Mouse (Mus musculus): ENCODE measurements around the gene Dlg2. TPM values are rescaled to one million over a fixed set of nuclear protein-coding genes. Genes with fewer than 3 reads are reported as not detected.

Dlg2 gene
- polyA plus RNA-seq, 1 experiment from 2014 or later: 7.2 TPM

GRCm38 (mm10) chr7:92164875-92165518 is 1688.5 kb downstream of the Dlg2 start:
- no peaks in the 10 kb centered on the region for H3K4me1 ChIP-seq
- no peaks in the 10 kb centered on the region for H3K36me3 ChIP-seq
- H3K4me2 ChIP-seq (replicated peaks): no peak overlapping the region
- H3K4me3 ChIP-seq (replicated peaks): no peak overlapping the region
- H3K27ac ChIP-seq (replicated peaks): no peak overlapping the region
- H3K9me3 ChIP-seq (replicated peaks): no peaks in the 10 kb centered on the region
- no peaks in the 10 kb centered on the region for H3K27me3 ChIP-seq
- WGBS: 75% methylated on average over 6 of the region's 6 CpGs
- no peak for ATAC-seq (ENCODE audit: insufficient number of reproducible peaks, low FRiP score, low TSS enrichment, low read depth)
- no peak overlapping the region for H3K9ac ChIP-seq

GRCm38 (mm10) chr7:92180029-92180428 is 1703.6 kb downstream of the Dlg2 start:
- peak overlapping the region; percentile 66 for H3K4me2 ChIP-seq (replicated peaks)
- no peaks in the 10 kb centered on the region for H3K27me3 ChIP-seq
- peak overlapping the region; percentile 25; the same call in 1 of the 2 replicates for H3K27ac ChIP-seq (replicated peaks)
- H3K4me1 ChIP-seq: peaks cover 19% of the 10 kb centered on the region
- no peaks in the 10 kb centered on the region for H3K36me3 ChIP-seq
- no peak for ATAC-seq (ENCODE audit: insufficient number of reproducible peaks, low FRiP score, low TSS enrichment, low read depth)
- H3K9ac ChIP-seq: 0 out of 2 replicates have a peak overlapping the region, but pooled peaks have one; percentile 0
- WGBS: 32% methylated on average over 5 of the region's 5 CpGs
- peak overlapping the region; percentile 46 for H3K4me3 ChIP-seq (replicated peaks)
- no peaks in the 10 kb centered on the region for H3K9me3 ChIP-seq (replicated peaks)

- H3K4me2 ChIP-seq (replicated peaks): peak overlapping the region; percentile 66
- ATAC-seq (ENCODE audit: insufficient number of reproducible peaks, low FRiP score, low TSS enrichment, low read depth): peak; percentile 71; the same call in 1 of the 2 replicates
- H3K36me3 ChIP-seq: no peaks in the 10 kb centered on the region
- 7% methylated on average over 29 of the region's 29 CpGs for WGBS
- H3K4me3 ChIP-seq (replicated peaks): peak overlapping the region; percentile 46
- H3K9me3 ChIP-seq (replicated peaks): no peaks in the 10 kb centered on the region
- H3K27me3 ChIP-seq: no peaks in the 10 kb centered on the region
- H3K27ac ChIP-seq (replicated peaks): peak overlapping the region; percentile 25
- H3K4me1 ChIP-seq: peaks cover 19% of the 10 kb centered on the region
- H3K9ac ChIP-seq: peak overlapping the region; percentile 0; the same call in 1 of the 2 replicates
Observed at GRCm38 (mm10) chr7:92180591-92181587, 1704.4 kb downstream of the Dlg2 start.

- Histone ChIP-seq H3K9me3 (replicated peaks) (no peaks in the 10 kb centered on the region), H3K27ac (replicated peaks) (peak overlapping the region; percentile 25; the same call in 1 of the 2 replicates), H3K4me2 (replicated peaks) (peak overlapping the region; percentile 66), H3K9ac (no peak overlapping the region), H3K4me3 (replicated peaks) (peak overlapping the region; percentile 46), H3K4me1 (peaks cover 22% of the 10 kb centered on the region), H3K27me3 (no peaks in the 10 kb centered on the region), H3K36me3 (no peaks in the 10 kb centered on the region)
- ATAC-seq (ENCODE audit: insufficient number of reproducible peaks, low FRiP score, low TSS enrichment, low read depth): no peak
- WGBS: 7% methylated on average over 10 of the region's 10 CpGs
Observed at GRCm38 (mm10) chr7:92181959-92182612, 1705.6 kb downstream of the Dlg2 start.

GRCm38 (mm10) chr7:92184371-92185059 is 1708.0 kb downstream of the Dlg2 start:
- Histone ChIP-seq H3K9ac (no peak overlapping the region), H3K9me3 (replicated peaks) (no peaks in the 10 kb centered on the region), H3K4me1 (peaks cover 24% of the 10 kb centered on the region), H3K4me3 (replicated peaks) (no peak overlapping the region), H3K27ac (replicated peaks) (no peak overlapping the region), H3K4me2 (replicated peaks) (no peak overlapping the region), H3K36me3 (no peaks in the 10 kb centered on the region), H3K27me3 (no peaks in the 10 kb centered on the region)
- ATAC-seq (ENCODE audit: insufficient number of reproducible peaks, low FRiP score, low TSS enrichment, low read depth): no peak
- 85% methylated on average over 7 of the region's 7 CpGs for WGBS

- ATAC-seq (ENCODE audit: insufficient number of reproducible peaks, low FRiP score, low TSS enrichment, low read depth): no peak
- WGBS: 56% methylated on average over 5 of the region's 5 CpGs
- Histone ChIP-seq H3K4me1 (peaks cover 16% of the 10 kb centered on the region), H3K27me3 (no peaks in the 10 kb centered on the region), H3K4me3 (replicated peaks) (no peak overlapping the region), H3K4me2 (replicated peaks) (no peak overlapping the region), H3K36me3 (no peaks in the 10 kb centered on the region), H3K9me3 (replicated peaks) (no peaks in the 10 kb centered on the region), H3K9ac (no peak overlapping the region), H3K27ac (replicated peaks) (0 out of 2 replicates have a peak overlapping the region, but pooled peaks have one; percentile 3)
Observed at GRCm38 (mm10) chr7:92186341-92186740, 1709.9 kb downstream of the Dlg2 start.

- peaks cover 6% of the 10 kb centered on the region for H3K4me1 ChIP-seq
- H3K4me2 ChIP-seq (replicated peaks): no peak overlapping the region
- H3K9ac ChIP-seq: no peak overlapping the region
- H3K9me3 ChIP-seq (replicated peaks): no peaks in the 10 kb centered on the region
- H3K4me3 ChIP-seq (replicated peaks): no peak overlapping the region
- WGBS: 47% methylated on average over 6 of the region's 6 CpGs
- H3K27ac ChIP-seq (replicated peaks): no peak overlapping the region
- no peaks in the 10 kb centered on the region for H3K36me3 ChIP-seq
- no peaks in the 10 kb centered on the region for H3K27me3 ChIP-seq
- ATAC-seq (ENCODE audit: insufficient number of reproducible peaks, low FRiP score, low TSS enrichment, low read depth): peak; percentile 24; the same call in 1 of the 2 replicates
Observed at GRCm38 (mm10) chr7:92189149-92189548, 1712.7 kb downstream of the Dlg2 start.

- H3K4me3 ChIP-seq (replicated peaks): no peak overlapping the region
- ATAC-seq (ENCODE audit: insufficient number of reproducible peaks, low FRiP score, low TSS enrichment, low read depth): no peak
- H3K4me1 ChIP-seq: no peaks in the 10 kb centered on the region
- H3K27ac ChIP-seq (replicated peaks): no peak overlapping the region
- 76% methylated on average over 4 of the region's 4 CpGs for WGBS
- no peak overlapping the region for H3K4me2 ChIP-seq (replicated peaks)
- H3K27me3 ChIP-seq: no peaks in the 10 kb centered on the region
- no peaks in the 10 kb centered on the region for H3K36me3 ChIP-seq
- no peak overlapping the region for H3K9ac ChIP-seq
- no peaks in the 10 kb centered on the region for H3K9me3 ChIP-seq (replicated peaks)
Observed at GRCm38 (mm10) chr7:92196004-92196403, 1719.5 kb downstream of the Dlg2 start.

GRCm38 (mm10) chr7:92197621-92198020 is 1721.1 kb downstream of the Dlg2 start:
- no peak overlapping the region for H3K9ac ChIP-seq
- ATAC-seq (ENCODE audit: insufficient number of reproducible peaks, low FRiP score, low TSS enrichment, low read depth): no peak
- H3K27ac ChIP-seq (replicated peaks): no peak overlapping the region
- H3K9me3 ChIP-seq (replicated peaks): no peaks in the 10 kb centered on the region
- H3K27me3 ChIP-seq: no peaks in the 10 kb centered on the region
- 67% methylated on average over 3 of the region's 3 CpGs for WGBS
- H3K4me1 ChIP-seq: no peaks in the 10 kb centered on the region
- no peak overlapping the region for H3K4me2 ChIP-seq (replicated peaks)
- H3K36me3 ChIP-seq: no peaks in the 10 kb centered on the region
- no peak overlapping the region for H3K4me3 ChIP-seq (replicated peaks)

- no peaks in the 10 kb centered on the region for H3K4me1 ChIP-seq
- 81% methylated on average over 1 of the region's 1 CpGs for WGBS
- H3K9ac ChIP-seq: no peak overlapping the region
- H3K36me3 ChIP-seq: no peaks in the 10 kb centered on the region
- no peaks in the 10 kb centered on the region for H3K9me3 ChIP-seq (replicated peaks)
- H3K4me3 ChIP-seq (replicated peaks): no peak overlapping the region
- H3K27me3 ChIP-seq: no peaks in the 10 kb centered on the region
- no peak for ATAC-seq (ENCODE audit: insufficient number of reproducible peaks, low FRiP score, low TSS enrichment, low read depth)
- H3K4me2 ChIP-seq (replicated peaks): no peak overlapping the region
- H3K27ac ChIP-seq (replicated peaks): no peak overlapping the region
Observed at GRCm38 (mm10) chr7:92199131-92199530, 1722.7 kb downstream of the Dlg2 start.
